Mouse (Mus musculus): ENCODE measurements around the gene Kpna1. TPM values are rescaled to one million over a fixed set of nuclear protein-coding genes. Genes with fewer than 3 reads are reported as not detected.
A peak's percentile ranks its signal among the peaks of the same experiment; 100 is the strongest.
"Not testable (repeated sequence)": the region's sequence is repeated elsewhere in the genome, so short reads cannot be mapped to it uniquely, and the experiment has no call there.

The Kpna1 gene
- total RNA-seq, 2 experiments from 2014 or later = 50.6 to 55.9 TPM

GRCm38 (mm10) chr16:35987930-35988329 lies 9.4 kb downstream of the Kpna1 start:
- DNase-seq = no peak

DNA sequence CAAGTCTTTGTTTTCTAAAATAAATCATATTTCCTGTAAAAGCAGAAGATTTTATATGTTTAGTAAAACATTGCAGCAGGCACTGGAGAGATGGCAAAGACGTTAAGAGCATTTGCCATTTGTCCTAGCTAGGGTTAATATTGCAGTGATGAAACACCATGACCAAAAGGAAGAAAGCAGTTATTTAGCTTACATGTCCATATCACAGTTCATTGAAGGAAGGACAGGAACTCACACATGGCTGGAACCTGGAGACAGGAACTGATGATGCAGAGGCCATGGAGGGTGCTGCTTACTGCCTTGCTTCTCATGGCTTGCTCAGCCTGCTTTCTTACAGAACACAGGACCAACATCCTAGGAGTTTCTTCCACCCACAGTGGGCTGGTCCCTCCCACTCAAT lies 13.8 kb downstream of the Kpna1 start:
- DNase-seq = no peak

DNA sequence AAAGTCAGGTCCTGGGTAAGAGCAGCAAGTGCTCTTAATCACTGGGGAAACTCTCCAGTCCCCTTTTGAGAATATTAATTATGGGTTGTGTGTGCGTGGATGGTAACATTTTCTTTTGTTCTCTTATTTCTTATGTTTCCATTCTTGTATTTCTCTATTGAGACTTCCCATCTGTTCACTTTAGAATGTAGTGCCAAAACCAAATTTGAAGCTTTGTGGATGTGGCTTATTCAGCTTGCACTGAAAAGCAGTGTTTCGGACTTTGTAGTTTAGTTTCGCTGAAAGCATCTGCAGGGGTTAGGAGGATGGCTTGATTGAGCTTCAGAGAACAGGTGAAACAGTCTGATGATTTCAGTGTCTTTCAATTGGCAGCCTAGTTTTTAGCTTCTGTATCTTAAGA lies 14.8 kb downstream of the Kpna1 start:
- DNase-seq = no peak

DNA sequence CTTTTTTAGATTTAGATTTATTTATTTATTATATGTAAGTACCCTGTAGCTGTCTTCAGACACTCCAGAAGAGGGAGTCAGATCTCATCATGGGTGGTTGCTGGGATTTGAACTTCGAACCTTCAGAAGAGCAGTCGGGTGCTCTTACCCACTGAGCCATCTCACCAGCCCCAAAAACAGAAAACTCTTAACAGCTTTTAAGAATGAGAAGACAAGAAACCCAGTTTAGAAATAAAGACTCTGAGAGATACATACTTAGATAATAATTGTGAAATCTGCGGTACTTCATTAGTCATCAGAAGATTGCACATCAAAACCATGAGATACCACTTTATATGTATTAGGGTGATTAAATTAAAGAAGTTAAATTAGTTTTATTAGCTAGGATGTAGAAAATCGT lies 20.3 kb downstream of the Kpna1 start:
- DNase-seq = not testable (repeated sequence)

- no peak for DNase-seq
Measured at GRCm38 (mm10) chr16:36008396-36008795, 29.8 kb downstream of the Kpna1 start.

- DNase-seq = no peak
Measured at GRCm38 (mm10) chr16:36016335-36016734, 37.8 kb downstream of the Kpna1 start.

DNA sequence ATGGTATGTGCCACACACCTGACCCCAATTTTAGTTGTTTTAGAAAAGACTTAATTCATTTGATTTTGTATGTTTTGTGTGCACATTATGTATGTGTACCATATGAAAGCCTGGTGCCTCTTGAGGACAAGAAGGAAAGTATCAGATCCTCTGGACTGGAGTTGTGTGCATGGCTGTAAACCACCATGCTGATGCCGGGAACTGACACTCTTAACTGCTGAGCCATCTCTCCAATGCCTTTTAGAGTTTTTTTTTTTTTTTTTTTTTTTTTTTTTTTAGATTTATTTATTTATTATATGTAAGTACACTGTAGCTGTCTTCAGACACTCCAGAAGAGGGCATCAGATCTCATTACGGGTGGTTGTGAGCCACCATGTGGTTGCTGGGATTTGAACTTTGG lies 49.6 kb downstream of the Kpna1 start:
- DNase-seq = not testable (repeated sequence)

DNA sequence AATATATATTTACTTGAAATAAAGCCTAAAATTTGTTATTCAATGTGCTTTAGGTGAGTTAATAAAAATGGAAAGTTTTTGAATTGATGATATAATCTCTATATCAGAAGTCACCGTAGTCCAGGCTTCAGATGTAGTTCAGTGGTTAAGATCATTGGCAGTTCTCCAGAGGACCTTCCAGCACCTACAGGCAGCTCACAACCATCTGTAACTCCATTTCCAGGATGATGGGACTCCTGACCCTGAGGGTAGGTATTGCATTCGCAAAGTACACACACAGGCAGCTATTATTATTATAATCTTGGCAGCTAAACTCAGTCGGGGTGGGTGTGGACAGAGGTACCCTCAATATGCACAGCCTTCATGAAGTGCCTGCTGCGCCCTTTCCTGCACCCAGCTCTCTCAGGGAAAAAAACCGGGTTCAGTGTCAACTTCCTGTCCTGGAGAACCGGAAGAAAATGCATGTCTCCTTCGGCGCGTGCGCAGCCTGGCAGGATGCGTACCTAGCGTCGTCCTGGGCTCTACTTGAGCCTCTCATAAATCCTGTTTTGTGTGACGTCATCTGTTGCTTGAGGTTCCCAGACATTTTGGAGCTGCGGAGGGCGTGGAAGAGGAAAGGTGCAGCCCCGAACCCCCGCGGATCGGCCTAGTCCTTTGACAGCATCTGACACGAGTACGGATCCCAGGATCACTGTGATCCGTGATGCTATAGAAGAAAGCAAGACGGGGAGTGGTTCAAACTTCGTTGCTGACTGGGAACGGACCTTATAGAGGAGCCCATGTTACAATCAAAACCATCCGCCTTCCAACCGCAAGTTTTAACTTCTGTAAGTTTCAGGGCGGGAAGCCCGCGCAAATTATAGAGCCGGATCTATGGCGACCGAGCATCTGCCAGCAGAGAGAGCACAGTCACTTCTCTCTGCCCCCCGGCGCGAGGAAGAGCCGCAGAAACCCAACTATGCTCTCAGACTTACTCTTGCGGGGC lies 62.4 kb downstream of the Kpna1 start, which contains the start of gene Wdr5b:
TSS of gene Wdr5b (plus strand) at position 551 of the 985 bp plus-strand sequence.
- peak; percentile 91 for DNase-seq

GRCm38 (mm10) chr16:36041625-36042020 lies 63.1 kb downstream of the Kpna1 start:
- DNase-seq = no peak

- DNase-seq = no peak
Measured at GRCm38 (mm10) chr16:36043073-36043472, 64.5 kb downstream of the Kpna1 start.

DNA sequence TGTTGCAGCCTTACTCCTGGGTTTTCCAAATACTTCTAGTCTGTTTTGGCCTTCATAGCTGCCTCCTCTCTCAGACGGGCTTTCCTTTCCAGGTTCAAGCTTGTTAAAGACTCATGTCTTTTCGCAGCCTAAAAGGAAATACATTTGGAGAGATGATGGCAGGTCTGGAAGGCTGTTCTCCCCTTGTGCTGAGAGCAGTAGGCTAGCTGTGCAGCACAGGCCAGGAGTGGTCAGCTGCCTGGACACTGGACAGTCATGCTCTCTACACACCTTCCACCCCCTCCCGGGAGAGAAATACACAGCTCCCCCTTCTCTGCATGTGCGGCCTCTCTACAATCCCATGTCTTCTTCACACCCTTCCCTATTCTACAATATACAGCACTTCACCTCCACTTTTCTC lies 65.4 kb downstream of the Kpna1 start:
- DNase-seq = no peak

DNA sequence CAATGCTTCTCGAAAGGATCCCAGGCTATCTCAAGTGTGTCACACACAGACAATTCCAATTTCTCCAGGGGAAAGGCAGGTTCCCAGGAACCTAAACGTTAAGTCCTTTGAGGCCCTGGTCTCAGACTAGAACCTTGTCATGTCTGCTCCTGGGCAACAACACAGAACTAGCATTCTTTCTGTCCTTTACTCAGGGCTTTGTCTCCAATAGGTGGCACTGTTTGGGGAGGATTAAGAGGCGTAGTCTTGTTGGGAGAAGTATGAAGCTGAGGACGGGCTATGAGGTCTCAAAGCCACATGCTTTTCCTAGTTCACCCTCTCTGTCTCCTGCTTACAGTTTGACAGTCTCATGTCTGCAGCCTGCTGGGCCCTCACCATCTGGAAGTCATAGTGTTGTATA lies 69.0 kb downstream of the Kpna1 start:
- no peak for DNase-seq

DNA sequence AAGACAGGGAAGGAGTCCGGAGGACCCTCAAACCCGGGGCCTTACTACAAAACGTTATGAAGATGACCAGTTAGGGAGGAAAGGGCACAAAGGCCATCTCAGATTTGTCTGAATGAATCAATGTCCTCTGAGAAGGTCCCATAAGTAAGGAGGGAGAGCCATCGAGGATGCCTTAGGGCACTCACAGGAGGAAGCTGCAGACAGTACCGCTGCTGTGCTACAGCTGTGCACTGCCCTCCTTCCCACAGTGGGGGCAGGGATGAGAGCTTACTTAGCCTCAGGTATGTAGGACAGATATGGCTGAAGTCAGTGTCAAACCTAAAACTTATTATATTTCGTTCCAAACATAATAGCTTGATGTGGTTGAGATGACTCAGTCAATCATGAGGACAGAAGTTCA lies 72.9 kb downstream of the Kpna1 start:
- DNase-seq = no peak

- no peak for DNase-seq
Measured at GRCm38 (mm10) chr16:36053524-36054275, 75.2 kb downstream of the Kpna1 start.

DNA sequence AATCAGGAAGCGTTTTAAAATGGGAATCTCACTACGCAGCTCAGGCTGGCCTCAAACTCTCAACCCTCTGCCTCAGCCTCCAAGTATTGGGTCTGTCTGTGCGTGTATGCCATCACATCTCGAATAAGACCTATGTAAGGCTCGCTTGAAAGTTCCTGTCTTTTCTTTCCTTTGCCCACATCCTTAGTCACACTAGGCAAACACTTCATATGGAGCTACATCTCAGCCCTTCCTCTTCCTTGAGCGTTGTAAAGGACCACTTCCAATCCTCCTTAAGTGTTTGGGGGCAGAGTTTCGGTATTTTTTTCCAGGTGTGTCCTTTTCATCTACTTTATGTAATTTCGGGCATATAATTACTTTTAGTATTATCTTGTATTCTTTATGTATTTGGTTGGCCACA lies 76.4 kb downstream of the Kpna1 start:
- no peak for DNase-seq

DNA sequence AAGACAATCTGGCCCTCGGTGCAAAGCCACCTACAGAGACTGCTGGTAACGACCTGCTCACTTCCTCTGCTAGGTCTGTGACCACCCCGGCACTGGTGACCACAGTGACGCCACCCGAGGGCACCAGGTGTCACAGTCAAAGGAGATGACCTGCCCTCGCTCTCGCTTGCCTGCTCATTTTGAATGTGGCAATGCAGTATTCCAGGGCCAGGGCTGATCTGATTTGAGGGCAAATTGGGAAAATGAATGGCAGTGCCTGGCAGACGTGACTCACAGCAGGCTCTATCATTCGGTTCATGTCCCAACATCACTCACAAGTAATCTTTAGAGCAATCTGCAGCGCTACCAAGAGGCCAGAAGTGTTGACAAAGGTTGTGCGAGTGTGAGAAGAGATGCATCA lies 77.9 kb downstream of the Kpna1 start:
- peak; percentile 38 for DNase-seq

- DNase-seq = no peak
Measured at GRCm38 (mm10) chr16:36057933-36058475, 79.5 kb downstream of the Kpna1 start.

- DNase-seq = not testable (repeated sequence)
Measured at GRCm38 (mm10) chr16:36062534-36062933, 84.0 kb downstream of the Kpna1 start.

GRCm38 (mm10) chr16:36063315-36063714 lies 84.8 kb downstream of the Kpna1 start:
- no peak for DNase-seq

GRCm38 (mm10) chr16:36064904-36065303 lies 86.4 kb downstream of the Kpna1 start:
- no peak for DNase-seq

DNA sequence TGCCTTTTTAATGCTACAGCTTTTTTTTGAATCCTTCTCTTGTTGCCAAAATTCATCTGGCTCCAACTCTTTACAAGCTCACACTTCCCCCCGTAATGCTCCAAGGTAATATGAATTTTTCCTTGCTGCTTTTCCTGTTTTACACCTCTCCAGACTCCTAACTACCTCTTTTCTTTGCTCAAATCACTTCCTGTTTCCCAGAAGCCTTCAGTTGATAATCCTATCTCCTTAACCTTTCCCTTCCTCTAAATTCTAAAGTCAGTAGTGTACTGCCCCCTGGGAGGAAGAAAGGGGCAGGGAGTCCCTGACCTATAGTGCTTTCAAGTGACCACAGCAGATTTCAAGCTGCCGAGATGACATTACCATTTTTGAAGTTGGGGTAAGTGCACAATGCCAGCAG lies 89.1 kb downstream of the Kpna1 start:
- no peak for DNase-seq

DNA sequence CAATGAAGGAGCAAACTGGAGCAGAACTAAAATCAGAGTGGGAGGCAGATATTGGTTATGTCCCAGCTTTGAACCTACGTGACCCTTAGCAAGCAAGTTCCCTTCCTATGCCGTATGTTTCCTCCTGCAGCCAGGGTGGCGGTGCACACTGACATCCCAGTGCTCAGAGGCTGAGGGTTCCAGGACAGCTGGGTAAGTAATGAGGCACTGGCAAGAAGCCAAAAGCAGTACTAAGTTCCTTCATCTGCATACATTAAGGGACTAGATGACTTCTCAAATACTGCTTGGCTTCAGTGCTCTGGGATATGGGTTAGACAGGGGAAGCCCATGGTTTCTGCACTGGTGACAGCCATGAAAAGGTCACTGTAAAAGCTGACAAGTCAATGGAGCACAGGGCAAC lies 89.8 kb downstream of the Kpna1 start:
- DNase-seq = no peak
